Mouse (Mus musculus): ENCODE results near the gene Dnaja1. TPM values are rescaled to one million over a fixed set of nuclear protein-coding genes. Genes with fewer than 3 reads are reported as not detected.

Dnaja1 gene
- polyA plus RNA-seq, 1 experiment: 47.7 TPM

GRCm38 (mm10) chr4:40735351-40735750 is 13.4 kb downstream of the Dnaja1 start:
- DNase-seq (ENCODE audit: low spot score): no peak

DNA sequence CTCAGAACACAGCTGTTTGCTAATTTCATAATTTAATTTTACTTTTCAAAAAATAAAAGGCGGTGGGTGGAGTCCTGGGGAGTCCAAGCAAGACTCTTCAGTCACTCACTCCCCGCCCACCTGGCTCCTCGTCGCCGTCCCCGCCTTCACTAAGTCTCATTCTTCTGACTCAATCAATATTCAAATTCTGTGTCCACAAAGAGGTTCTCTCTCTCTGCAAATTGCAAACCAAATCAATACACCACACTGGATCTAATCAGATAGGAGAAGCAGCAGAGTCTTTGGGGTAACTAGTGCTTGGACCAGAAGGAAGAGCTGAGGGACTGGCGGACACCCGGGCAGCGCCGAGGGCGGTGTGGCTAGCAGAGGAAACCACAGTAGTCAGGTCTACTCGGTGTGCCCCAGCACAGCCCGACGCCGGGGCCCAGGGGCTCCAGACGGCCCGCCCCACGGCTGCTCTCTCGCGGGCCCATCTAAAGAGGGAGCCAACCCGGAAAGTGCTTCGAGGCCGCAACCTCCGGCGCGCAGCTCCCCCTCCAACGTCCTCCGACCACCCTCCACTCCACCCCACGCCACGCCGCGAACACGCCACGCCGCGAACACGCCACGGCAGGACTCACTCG is 35.3 kb downstream of the Dnaja1 start:
- DNase-seq (ENCODE audit: low spot score): no peak

GRCm38 (mm10) chr4:40757780-40758420 is 36.0 kb downstream of the Dnaja1 start, which contains the start of gene Smu1:
Gene Smu1, minus strand, starts transcription at chr4:40757923.
- peak; percentile 95 for DNase-seq (ENCODE audit: low spot score)

DNA sequence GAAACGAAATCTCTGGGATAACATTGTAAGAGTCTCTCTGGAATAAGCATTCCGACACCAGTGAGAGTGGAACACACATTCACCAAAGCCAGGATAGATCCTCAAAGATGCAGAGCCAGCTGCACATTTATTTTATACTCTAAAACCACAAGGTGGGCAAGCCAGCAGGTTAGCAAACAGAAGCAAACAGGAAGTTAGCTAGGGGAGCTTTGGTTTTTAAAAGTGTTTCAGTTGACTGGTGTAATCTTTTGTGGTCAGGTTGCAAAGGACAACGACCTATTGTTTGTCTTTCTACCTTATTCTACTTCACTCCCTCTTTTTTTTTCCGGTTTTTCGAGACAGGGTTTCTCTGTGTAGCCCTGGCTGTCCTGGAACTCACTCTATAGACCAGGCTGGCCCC is 37.9 kb downstream of the Dnaja1 start:
- no peak for DNase-seq (ENCODE audit: low spot score)

DNA sequence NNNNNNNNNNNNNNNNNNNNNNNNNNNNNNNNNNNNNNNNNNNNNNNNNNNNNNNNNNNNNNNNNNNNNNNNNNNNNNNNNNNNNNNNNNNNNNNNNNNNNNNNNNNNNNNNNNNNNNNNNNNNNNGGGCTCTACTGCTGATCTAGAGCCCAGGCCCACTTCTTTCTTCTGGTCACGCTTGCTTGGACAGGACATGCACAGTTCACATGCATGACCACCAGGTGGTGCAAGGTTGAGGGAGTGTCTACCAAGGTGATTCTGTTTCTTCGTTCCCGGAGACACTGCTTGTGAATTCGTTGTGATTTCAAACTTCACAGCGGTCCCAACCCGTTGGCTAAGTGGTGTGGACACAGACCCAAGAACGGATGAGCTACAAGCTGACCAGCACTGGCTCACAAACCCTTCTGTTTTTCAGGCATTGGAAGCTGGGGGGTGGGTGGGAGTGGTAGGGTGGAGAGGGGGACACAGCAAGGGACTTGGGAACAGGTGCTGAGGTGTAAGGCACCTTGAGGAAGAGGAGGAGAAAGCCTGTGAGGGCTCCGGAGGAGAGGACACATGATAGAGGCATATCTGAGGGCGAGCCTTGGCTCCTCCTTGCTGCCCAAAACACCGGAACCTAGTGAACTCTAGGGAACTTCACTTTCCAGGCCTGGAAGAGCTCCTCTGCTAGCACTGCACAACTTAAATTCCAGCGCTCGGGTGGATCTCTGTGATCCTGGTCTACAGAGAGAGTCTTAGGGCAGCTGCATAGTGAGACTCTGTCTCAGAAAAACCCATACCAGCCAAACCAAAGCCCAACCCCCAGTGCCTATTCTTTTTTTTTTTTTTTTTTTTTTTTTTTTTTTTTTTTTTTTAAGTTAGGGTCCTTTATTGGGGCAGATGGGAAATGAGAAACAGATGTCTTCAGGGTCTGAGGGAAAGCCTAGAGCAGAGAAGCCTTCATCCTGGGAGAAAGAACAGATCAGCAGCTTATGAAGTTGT is 52.6 kb downstream of the Dnaja1 start:
- peak; percentile 61 for DNase-seq (ENCODE audit: low spot score)

DNA sequence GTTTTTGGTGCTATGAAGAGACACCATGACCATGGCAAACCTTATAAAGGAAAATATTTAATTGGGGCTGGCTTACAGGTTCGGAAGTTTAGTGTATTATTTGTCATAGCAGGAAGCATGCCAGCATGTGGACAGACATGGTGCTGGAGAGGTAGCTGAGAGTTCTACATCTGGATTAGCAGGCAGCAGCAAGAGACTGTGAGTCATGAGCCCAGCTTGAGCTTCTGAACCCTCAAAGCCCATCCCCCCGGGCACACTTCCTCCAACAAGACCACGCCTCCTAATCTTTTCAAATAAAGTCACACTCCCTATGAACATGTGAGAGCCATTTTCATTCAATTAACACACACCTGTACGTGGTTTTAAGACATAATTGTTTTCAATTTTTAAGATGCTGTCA is 54.5 kb downstream of the Dnaja1 start:
- DNase-seq (ENCODE audit: low spot score): no peak

GRCm38 (mm10) chr4:40777116-40777515 is 55.2 kb downstream of the Dnaja1 start:
- no peak for DNase-seq (ENCODE audit: low spot score)

DNA sequence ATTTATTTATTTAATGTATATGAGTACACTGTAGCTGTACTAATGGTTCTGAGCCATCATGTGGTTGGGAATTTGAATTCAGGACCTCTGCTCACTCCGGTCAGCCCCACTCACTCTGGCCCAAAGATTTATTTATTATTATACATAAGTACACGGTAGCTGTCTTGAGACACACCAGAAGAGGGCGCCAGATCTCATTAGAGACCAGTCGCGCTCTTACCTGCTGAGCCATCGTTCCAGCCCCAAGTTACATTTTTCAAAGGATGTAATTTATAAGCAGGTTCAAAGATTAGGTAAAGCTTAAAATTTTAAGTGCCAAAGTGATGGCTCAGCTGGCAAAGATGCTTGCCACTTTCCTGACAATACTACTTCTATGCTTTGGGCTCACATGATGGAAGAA is 56.7 kb downstream of the Dnaja1 start:
- no peak for DNase-seq (ENCODE audit: low spot score)

GRCm38 (mm10) chr4:40781143-40781542 is 59.2 kb downstream of the Dnaja1 start:
- DNase-seq (ENCODE audit: low spot score): no peak

DNA sequence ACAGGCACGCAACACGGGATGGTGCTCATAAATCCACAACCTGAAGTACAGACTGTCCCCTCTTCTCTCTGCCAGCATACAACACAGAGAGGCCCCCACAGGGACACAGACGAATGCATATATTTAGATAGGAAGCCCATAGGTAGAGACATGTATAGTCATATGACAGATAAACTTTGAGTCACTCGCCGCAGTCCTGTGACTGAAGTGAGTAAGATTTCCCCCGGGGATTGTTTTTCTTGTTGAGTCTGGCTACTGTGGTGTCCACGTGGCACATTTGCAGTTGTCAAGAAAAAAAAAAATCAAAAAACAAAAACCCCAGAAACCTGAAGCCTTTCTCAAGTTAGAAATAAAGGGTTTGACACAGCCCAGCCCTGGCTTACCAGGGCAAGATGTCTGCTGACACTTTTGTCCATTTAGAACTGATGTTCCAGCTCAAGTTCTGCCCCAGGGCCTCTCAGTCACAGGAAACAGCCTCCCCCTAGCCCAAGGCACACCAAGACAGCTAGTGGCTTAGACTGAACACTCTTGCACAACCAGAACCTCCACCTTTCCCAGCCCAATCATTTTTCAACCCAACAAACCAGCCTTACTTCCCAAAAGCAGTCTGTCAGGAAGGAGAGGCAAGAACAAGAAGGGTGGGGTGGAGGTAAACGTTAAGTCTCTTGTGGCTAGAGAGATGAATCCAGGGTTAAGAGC is 60.0 kb downstream of the Dnaja1 start:
- no peak for DNase-seq (ENCODE audit: low spot score)

GRCm38 (mm10) chr4:40783049-40783448 is 61.1 kb downstream of the Dnaja1 start:
- no peak for DNase-seq (ENCODE audit: low spot score)

GRCm38 (mm10) chr4:40784556-40785169 is 62.7 kb downstream of the Dnaja1 start:
- DNase-seq (ENCODE audit: low spot score): no peak

- DNase-seq (ENCODE audit: low spot score): no peak
These were observed 63.7 kb downstream of the Dnaja1 start for GRCm38 (mm10) chr4:40785620-40786166.

DNA sequence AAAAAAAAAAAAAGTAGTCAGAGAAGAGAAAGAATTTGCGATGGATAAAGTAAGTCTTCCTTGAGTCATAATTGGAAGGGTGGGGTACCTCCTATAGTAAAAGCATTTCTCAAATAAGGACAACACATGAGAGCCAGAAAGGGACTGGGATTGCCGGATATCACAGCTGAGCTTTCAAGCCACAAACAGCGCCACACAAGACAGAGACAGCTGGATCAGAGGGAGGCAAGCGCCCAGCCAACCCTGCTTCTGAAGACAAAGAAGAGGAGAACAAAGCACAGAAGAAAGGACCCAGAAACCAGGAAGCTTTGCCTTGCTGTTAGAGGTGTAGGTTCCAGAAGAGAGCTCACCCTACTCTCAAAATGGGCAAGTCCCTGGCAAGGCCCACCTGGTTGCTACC is 64.6 kb downstream of the Dnaja1 start:
- DNase-seq (ENCODE audit: low spot score): no peak

Other genes with a start within 250 kb of the Dnaja1 start
- gene Tmem215, start 250.0 kb upstream of the Dnaja1 start, polyA plus RNA-seq (2012; rRNA removed): 0.04 and 0.07 TPM in 2 replicates
- gene Aptx, start 19.0 kb upstream of the Dnaja1 start, polyA plus RNA-seq (2012; rRNA removed): 17.5 and 19.3 TPM in 2 replicates
- 52.9 and 64.9 TPM in 2 replicates for gene Smu1, start 35.8 kb downstream of the Dnaja1 start, polyA plus RNA-seq (2012; rRNA removed)
- gene B4galt1, start 131.9 kb downstream of the Dnaja1 start, polyA plus RNA-seq (2012; rRNA removed): 55.9 and 66.7 TPM in 2 replicates
- gene Spink4, start 197.9 kb downstream of the Dnaja1 start, polyA plus RNA-seq (2012; rRNA removed): 0.37 TPM in 1 of 2 replicates, not detected in the other
- 126 and 153 TPM in 2 replicates for gene Bag1, start 226.1 kb downstream of the Dnaja1 start, polyA plus RNA-seq (2012; rRNA removed)
- 102 and 115 TPM in 2 replicates for gene Chmp5, start 226.3 kb downstream of the Dnaja1 start, polyA plus RNA-seq (2012; rRNA removed)
- 60.1 and 61.1 TPM in 2 replicates for gene Nfx1, start 248.8 kb downstream of the Dnaja1 start, polyA plus RNA-seq (2012; rRNA removed)

Measured in urinary bladder, adult 2 months (tissue).